Mouse (Mus musculus): ENCODE data around the gene Klhdc1. TPM values are rescaled to one million over a fixed set of nuclear protein-coding genes. Genes with fewer than 3 reads are reported as not detected.

Klhdc1 gene
- polyA plus RNA-seq, 1 experiment from 2014 or later, result 8.1 TPM

DNA sequence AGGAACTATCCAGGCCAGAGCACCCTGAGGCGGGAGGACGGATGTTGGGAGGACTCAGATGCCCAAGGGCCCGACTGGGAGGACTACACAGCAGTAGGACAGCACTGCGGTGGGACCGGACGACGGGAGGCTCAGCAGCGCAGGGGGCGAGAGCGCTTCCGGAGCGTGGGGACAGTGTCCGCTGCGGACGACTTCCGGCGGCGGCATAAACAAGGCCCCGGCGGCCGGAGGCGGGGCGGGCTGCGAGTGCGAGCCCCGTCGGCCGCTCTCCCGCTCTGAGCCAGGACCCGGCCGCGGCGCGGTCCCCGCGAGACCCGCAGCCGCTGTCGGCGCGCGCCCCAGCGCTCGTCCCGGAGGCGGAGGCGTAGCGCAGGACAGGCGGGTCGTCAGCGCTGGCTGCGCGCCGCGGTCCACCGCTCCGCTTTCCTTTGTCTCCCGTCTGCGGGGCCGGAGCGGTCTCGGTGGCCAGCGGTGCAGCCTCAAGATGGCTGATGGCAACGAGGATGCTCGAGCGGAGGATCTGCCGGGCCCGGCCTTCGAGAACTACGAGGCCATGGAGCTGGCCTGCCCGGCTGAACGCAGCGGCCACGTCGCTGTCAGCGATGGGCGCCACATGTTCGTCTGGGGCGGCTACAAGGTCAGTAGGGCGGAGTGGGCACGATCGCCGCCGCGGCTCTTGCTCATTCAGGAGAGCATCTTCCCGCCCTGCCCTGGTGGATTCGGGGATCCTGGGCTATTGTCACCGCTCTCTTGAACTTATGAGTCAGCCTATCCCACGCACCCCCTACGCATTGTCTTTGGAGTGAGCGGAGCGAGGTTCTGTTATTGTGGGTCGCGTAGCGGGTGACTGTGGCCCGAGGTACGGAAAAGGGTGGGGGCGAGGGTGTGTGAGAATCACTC is 55.8 kb downstream of the Klhdc1 start, which contains the start of gene Klhdc2:
TSS of gene Klhdc2 (plus strand) at position 171 of the 900 bp plus-strand sequence.
- H3K4me2 ChIP-seq (replicated peaks; ENCODE audit: low read depth), result peak within 1 kb of the TSS; percentile 74
- ATAC-seq, result peak; percentile 87

DNA sequence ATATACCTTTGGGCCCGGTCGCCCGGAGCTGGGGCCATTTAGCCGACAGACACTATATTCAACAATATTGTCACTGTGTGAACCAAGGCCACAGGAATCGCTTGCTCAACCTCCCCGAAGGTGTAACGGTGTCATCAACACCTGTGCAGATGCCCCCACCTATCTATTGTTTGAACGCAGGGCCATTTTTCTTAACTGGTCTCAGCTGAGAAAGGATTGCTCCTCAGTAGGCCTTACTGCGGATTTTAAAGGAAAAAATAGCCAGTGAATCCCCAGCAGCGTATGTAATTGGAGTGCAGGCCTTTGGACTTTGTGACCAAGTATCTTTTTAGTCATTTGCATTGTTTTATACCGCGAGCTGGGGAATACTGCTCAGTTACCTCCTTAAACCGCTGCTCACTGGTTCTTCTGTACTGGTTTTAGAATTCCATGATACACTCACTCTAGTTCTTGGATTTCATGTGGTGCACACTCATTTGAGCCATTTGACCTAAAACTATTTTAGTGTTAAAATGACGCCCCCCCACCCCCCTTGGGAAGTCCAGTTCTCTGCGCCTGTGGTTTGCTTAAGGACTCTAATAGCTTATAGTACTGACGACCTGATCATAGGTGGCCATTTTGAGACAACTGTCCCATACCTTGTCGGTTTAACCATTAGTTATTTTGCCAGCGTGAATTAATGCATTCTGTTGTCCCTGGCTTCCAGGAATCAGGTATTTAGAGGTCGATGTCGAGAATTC is 56.6 kb downstream of the Klhdc1 start:
- H3K9me3 ChIP-seq (ENCODE audit: control insufficient read depth), result no peaks in the 10 kb centered on the region

More for the DNA sequence above, 55.8 kb downstream of the Klhdc1 start, which contains the start of gene Klhdc2:
- 0 out of 2 replicates have a peak, but pooled peaks have one; percentile 13 for TF ChIP-seq CTCF (IDR thresholded peaks at IDR 0.05; ENCODE audit: low read depth)
- H3K4me3 ChIP-seq (ENCODE audit: low read depth, low read length), result peak within 1 kb of the TSS; percentile 99
- H3K9ac ChIP-seq (ENCODE audit: low read depth, low read length), result peak within 1 kb of the TSS; percentile 94
- WGBS, result under 1% methylated on average over 96 of the region's 98 CpGs
- peaks cover 6% of the 10 kb centered on the region; the same call in 1 of the 2 replicates for H3K4me1 ChIP-seq (replicated peaks; ENCODE audit: control insufficient read depth, insufficient read depth, low read length)
- no peaks in the 10 kb centered on the region for H3K27me3 ChIP-seq (replicated peaks; ENCODE audit: control insufficient read depth, insufficient read depth, low read length)
- H3K9me3 ChIP-seq (ENCODE audit: control insufficient read depth), result no peaks in the 10 kb centered on the region
- H3K27ac ChIP-seq (ENCODE audit: low read depth, low read length), result peak within 1 kb of the TSS; percentile 95
- peaks cover 3% of the 10 kb centered on the region for H3K36me3 ChIP-seq (ENCODE audit: control insufficient read depth, insufficient read depth)

DNA sequence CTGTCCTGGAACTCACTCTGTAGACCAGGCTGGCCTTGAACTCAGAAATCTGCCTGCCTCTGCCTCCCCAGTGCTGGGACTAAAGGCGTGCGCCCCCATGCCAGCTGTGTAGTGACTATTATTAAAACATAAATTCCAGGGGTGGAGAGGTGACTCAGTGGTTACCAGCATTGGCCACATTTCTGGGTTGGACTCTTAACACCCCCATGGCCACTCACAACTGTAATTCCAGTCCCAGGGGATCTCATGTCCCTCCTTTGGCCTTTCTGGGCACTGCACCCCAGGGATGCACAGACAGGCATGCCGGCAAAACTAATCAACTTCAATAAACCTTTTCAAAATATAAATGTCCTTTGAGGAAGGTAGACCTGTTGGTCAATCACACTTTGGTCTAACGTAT is 57.3 kb downstream of the Klhdc1 start:
- H3K27me3 ChIP-seq (replicated peaks; ENCODE audit: control insufficient read depth, insufficient read depth, low read length), result no peaks in the 10 kb centered on the region
- H3K4me2 ChIP-seq (replicated peaks; ENCODE audit: low read depth), result peak overlapping the region; percentile 74
- no peak overlapping the region for H3K4me3 ChIP-seq (ENCODE audit: low read depth, low read length)
- H3K4me1 ChIP-seq (replicated peaks; ENCODE audit: control insufficient read depth, insufficient read depth, low read length), result peaks cover 6% of the 10 kb centered on the region; the same call in 1 of the 2 replicates
- H3K9me3 ChIP-seq (ENCODE audit: control insufficient read depth), result no peaks in the 10 kb centered on the region
- ATAC-seq, result no peak
- peaks cover 16% of the 10 kb centered on the region for H3K36me3 ChIP-seq (ENCODE audit: control insufficient read depth, insufficient read depth)
- TF ChIP-seq CTCF (IDR thresholded peaks at IDR 0.05; ENCODE audit: low read depth), result peak; percentile 28; the same call in 1 of the 2 replicates
- no peak overlapping the region for H3K9ac ChIP-seq (ENCODE audit: low read depth, low read length)
- WGBS, result 83% methylated on average over 4 of the region's 4 CpGs
- H3K27ac ChIP-seq (ENCODE audit: low read depth, low read length), result no peak overlapping the region

More for the DNA sequence above, 56.6 kb downstream of the Klhdc1 start:
- ATAC-seq, result peak; percentile 4; the same call in 1 of the 2 replicates
- peak overlapping the region; percentile 94 for H3K9ac ChIP-seq (ENCODE audit: low read depth, low read length)
- H3K4me2 ChIP-seq (replicated peaks; ENCODE audit: low read depth), result peak overlapping the region; percentile 74
- H3K27me3 ChIP-seq (replicated peaks; ENCODE audit: control insufficient read depth, insufficient read depth, low read length), result no peaks in the 10 kb centered on the region
- WGBS, result 14% methylated on average over 20 of the region's 20 CpGs
- H3K4me1 ChIP-seq (replicated peaks; ENCODE audit: control insufficient read depth, insufficient read depth, low read length), result peaks cover 6% of the 10 kb centered on the region; the same call in 1 of the 2 replicates
- TF ChIP-seq CTCF (IDR thresholded peaks at IDR 0.05; ENCODE audit: low read depth), result no peak
- peak overlapping the region; percentile 95 for H3K27ac ChIP-seq (ENCODE audit: low read depth, low read length)
- H3K4me3 ChIP-seq (ENCODE audit: low read depth, low read length), result peak overlapping the region; percentile 99
- H3K36me3 ChIP-seq (ENCODE audit: control insufficient read depth, insufficient read depth), result peaks cover 11% of the 10 kb centered on the region

GRCm38 (mm10) chr12:69299231-69299630 is 58.3 kb downstream of the Klhdc1 start:
- Histone ChIP-seq H3K9ac (ENCODE audit: low read depth, low read length) (peak overlapping the region; percentile 27; the same call in 1 of the 2 replicates), H3K27ac (ENCODE audit: low read depth, low read length) (no peak overlapping the region)

GRCm38 (mm10) chr12:69299831-69300230 is 58.9 kb downstream of the Klhdc1 start:
- 91% methylated on average over 3 of the region's 3 CpGs for WGBS
- H3K4me1 ChIP-seq (replicated peaks; ENCODE audit: control insufficient read depth, insufficient read depth, low read length), result peaks cover 6% of the 10 kb centered on the region; the same call in 1 of the 2 replicates

More at GRCm38 (mm10) chr12:69299231-69299630, 58.3 kb downstream of the Klhdc1 start:
- WGBS, result 31% methylated on average over 12 of the region's 12 CpGs
- ATAC-seq, result peak; percentile 36; the same call in 1 of the 2 replicates
- Histone ChIP-seq H3K36me3 (ENCODE audit: control insufficient read depth, insufficient read depth) (peaks cover 23% of the 10 kb centered on the region), H3K9me3 (ENCODE audit: control insufficient read depth) (no peaks in the 10 kb centered on the region), H3K27me3 (replicated peaks; ENCODE audit: control insufficient read depth, insufficient read depth, low read length) (no peaks in the 10 kb centered on the region), H3K4me1 (replicated peaks; ENCODE audit: control insufficient read depth, insufficient read depth, low read length) (peaks cover 6% of the 10 kb centered on the region; the same call in 1 of the 2 replicates), H3K4me2 (replicated peaks; ENCODE audit: low read depth) (peak overlapping the region; percentile 74), H3K4me3 (ENCODE audit: low read depth, low read length) (no peak overlapping the region)
- no peak for TF ChIP-seq CTCF (IDR thresholded peaks at IDR 0.05; ENCODE audit: low read depth)

More at GRCm38 (mm10) chr12:69299831-69300230, 58.9 kb downstream of the Klhdc1 start:
- Histone ChIP-seq H3K9ac (ENCODE audit: low read depth, low read length) (no peak overlapping the region), H3K27ac (ENCODE audit: low read depth, low read length) (no peak overlapping the region), H3K4me2 (replicated peaks; ENCODE audit: low read depth) (peak overlapping the region; percentile 74), H3K4me3 (ENCODE audit: low read depth, low read length) (no peak overlapping the region), H3K36me3 (ENCODE audit: control insufficient read depth, insufficient read depth) (peaks cover 28% of the 10 kb centered on the region), H3K9me3 (ENCODE audit: control insufficient read depth) (no peaks in the 10 kb centered on the region), H3K27me3 (replicated peaks; ENCODE audit: control insufficient read depth, insufficient read depth, low read length) (no peaks in the 10 kb centered on the region)
- TF ChIP-seq CTCF (IDR thresholded peaks at IDR 0.05; ENCODE audit: low read depth), result no peak
- no peak for ATAC-seq

All from intestine, postnatal 0 days (tissue).